Mouse (Mus musculus) CH12.LX (cell line): ENCODE measurements around the gene Sox11.

Source experiments
- CTCF ChIP-seq, 2 experiments: IDR thresholded peaks in 1 of 2; conservative IDR thresholded peaks in 1 of 2; 2 replicates each; pipeline ENCODE4 v1.5.1; 2011 to 2012; ENCODE audit warnings: low read depth in 2 of 2, low read length in 2 of 2, improper control_type of control experiment in 1 of 2, inconsistent platforms in 1 of 2, mild to moderate bottlenecking in 1 of 2, moderate library complexity in 1 of 2
- ELF1 ChIP-seq: IDR thresholded peaks from 2 replicates; pipeline ENCODE4 v1.6.1; 2014; ENCODE audit warnings: low read depth, mild to moderate bottlenecking, inconsistent platforms, low read length, improper control_type of control experiment
- EP300 ChIP-seq: IDR thresholded peaks from 2 replicates; pipeline ENCODE4 v1.6.1; 2011; ENCODE audit warnings: low read length, improper control_type of control experiment
- KAT2A ChIP-seq: IDR thresholded peaks from 2 replicates; pipeline ENCODE4 v1.6.1; 2012; ENCODE audit warnings: low read length, improper control_type of control experiment, inconsistent platforms; ENCODE audit not compliant: insufficient replicate concordance
- MAFK ChIP-seq: IDR thresholded peaks from 2 replicates; pipeline ENCODE4 v1.6.1; 2011; ENCODE audit warnings: low read length, improper control_type of control experiment; ENCODE audit not compliant: insufficient replicate concordance
- MXI1 ChIP-seq: IDR thresholded peaks from 2 replicates; pipeline ENCODE4 v1.6.1; 2011; ENCODE audit warnings: mild to moderate bottlenecking, low read depth, low read length, improper control_type of control experiment
- POLR2A ChIP-seq: IDR thresholded peaks from 2 replicates; pipeline ENCODE4 v1.6.1; 2011; ENCODE audit warnings: low read depth, mild to moderate bottlenecking, improper control_type of control experiment, low read length
- TCF12 ChIP-seq: IDR thresholded peaks from 2 replicates; pipeline ENCODE4 v1.6.1; 2014; ENCODE audit warnings: low read depth, mild to moderate bottlenecking, inconsistent platforms, low read length, improper control_type of control experiment
- ZKSCAN1 ChIP-seq: IDR thresholded peaks from 2 replicates; pipeline ENCODE4 v1.6.1; 2012; ENCODE audit warnings: low read depth, inconsistent platforms, low read length, improper control_type of control experiment, borderline replicate concordance

GRCm38 (mm10) chr12:27333590-27333989 lies 8.8 kb downstream of the Sox11 start:
- TF ChIP-seq EP300, result no peak
- TF ChIP-seq TCF12, result no peak
- TF ChIP-seq CTCF (conservative IDR thresholded peaks at IDR 0.05 in 1 of 2, IDR thresholded peaks at IDR 0.05 in 1 of 2; ENCODE audit: low read depth in 2 of 2, low read length in 2 of 2), result no peak
- no peak for TF ChIP-seq POLR2A
- no peak for TF ChIP-seq KAT2A
- no peak for TF ChIP-seq ZKSCAN1
- TF ChIP-seq MAFK, result no peak
- no peak for TF ChIP-seq MXI1
- no peak for TF ChIP-seq ELF1
